Mouse (Mus musculus): Measurements from ENCODE around the gene Nckipsd. TPM values are rescaled to one million over a fixed set of nuclear protein-coding genes. Genes with fewer than 3 reads are reported as not detected.

The Nckipsd gene
- polyA plus RNA-seq, 1 experiment from 2014 or later: 13.6 TPM

DNA sequence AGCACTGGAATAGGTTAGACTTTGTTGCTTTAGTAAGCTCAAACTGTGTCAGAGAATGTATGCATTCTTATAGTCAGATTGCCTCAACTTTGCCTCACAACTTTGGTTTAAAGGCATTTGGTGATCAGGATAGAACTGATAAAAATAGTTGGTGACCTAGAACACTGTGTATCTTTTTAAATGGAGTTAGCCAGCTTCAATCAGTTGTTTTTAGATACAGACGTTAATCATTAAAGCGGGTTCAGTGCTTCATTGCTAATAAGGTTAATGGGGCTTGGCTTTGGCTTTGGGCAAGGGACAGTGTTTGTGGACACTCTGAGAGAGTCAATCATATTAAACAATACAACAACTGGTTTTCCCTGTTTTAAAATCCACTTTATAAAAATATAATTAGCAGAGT, 12.9 kb upstream of the Nckipsd start:
- ATAC-seq (no peak), DNase-seq (ENCODE audit: low spot score) (no peak)
- Histone ChIP-seq H3K36me3 (ENCODE audit: control insufficient read depth, insufficient read depth, low read length) (peaks cover 50% of the 10 kb centered on the region), H3K9me3 (replicated peaks; ENCODE audit: control insufficient read depth, low read length) (no peaks in the 10 kb centered on the region), H3K4me3 (ENCODE audit: low read depth, low read length) (no peak overlapping the region), H3K27me3 (replicated peaks; ENCODE audit: control insufficient read depth, insufficient read depth, low read length) (no peaks in the 10 kb centered on the region), H3K4me2 (ENCODE audit: low read length) (no peak overlapping the region), H3K27ac (ENCODE audit: low read depth, low read length) (no peak overlapping the region), H3K9ac (ENCODE audit: low read length) (no peak overlapping the region), H3K4me1 (ENCODE audit: control insufficient read depth, insufficient read depth, low read length) (peaks cover 34% of the 10 kb centered on the region)
- 39% methylated on average over 2 of the region's 2 CpGs for WGBS

DNA sequence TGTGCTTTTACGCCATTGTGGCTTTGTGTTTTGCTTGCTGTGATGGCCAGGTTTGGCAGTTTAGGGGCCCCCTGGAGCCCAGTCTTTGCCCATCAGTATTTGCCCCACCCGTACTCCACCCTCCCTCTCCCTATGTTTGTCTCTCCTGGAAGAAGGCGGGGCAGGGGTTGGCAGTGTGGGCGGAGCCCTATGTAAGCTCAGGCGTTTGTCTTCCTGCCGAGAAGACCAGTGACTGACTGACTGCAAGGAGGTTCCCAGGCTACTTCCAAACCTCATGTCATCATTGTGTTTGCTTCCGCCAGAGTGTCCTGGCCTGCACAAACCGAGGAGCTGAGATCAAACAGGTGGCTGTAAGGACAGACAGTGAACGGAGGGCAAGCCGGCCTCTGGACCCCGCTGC, 12.4 kb upstream of the Nckipsd start:
- Histone ChIP-seq H3K9me3 (replicated peaks; ENCODE audit: control insufficient read depth, low read length) (no peaks in the 10 kb centered on the region), H3K4me3 (ENCODE audit: low read depth, low read length) (no peak overlapping the region), H3K36me3 (ENCODE audit: control insufficient read depth, insufficient read depth, low read length) (peaks cover 54% of the 10 kb centered on the region), H3K9ac (ENCODE audit: low read length) (peak overlapping the region; percentile 32), H3K4me2 (ENCODE audit: low read length) (peak overlapping the region; percentile 26), H3K27ac (ENCODE audit: low read depth, low read length) (0 out of 2 replicates have a peak overlapping the region, but pooled peaks have one; percentile 39), H3K27me3 (replicated peaks; ENCODE audit: control insufficient read depth, insufficient read depth, low read length) (no peaks in the 10 kb centered on the region), H3K4me1 (ENCODE audit: control insufficient read depth, insufficient read depth, low read length) (peaks cover 34% of the 10 kb centered on the region)
- 33% methylated on average over 11 of the region's 11 CpGs for WGBS
- DNase-seq (ENCODE audit: low spot score): no peak
- peak; percentile 59; the same call in 1 of the 2 replicates for ATAC-seq

DNA sequence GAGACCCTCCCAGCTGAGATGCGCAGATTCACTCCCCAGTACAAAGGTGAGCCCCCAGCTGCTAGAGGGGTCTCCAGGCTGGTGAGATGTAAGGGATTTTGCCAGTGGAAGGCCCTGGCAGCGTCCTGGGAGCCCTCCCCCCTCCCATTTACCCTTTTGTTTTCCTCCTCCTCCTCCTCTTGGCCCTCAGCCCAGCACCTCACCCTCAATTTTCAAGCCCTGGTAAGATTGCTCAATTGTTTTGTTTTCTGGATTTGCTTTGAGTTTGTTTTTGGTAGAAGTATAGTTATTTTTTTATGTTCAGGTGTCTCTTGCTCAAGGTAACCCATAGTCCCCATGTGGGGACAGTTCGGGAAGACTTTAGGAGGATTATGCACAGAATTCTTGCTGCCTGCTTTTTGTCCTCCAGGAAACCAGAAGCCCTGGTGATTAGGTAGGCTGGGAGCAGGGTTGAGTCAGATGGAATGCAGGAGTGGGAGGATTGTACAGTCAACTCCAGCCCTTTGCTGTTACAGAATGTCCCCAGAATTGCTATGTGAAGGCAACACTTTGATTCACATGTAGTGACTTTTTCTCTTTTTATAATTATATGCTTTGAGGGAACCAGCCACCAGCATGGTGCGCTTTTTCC, 11.7 kb upstream of the Nckipsd start:
- peak; percentile 22; the same call in 1 of the 2 replicates for ATAC-seq
- H3K27ac ChIP-seq (ENCODE audit: low read depth, low read length): no peak overlapping the region
- peaks cover 34% of the 10 kb centered on the region for H3K4me1 ChIP-seq (ENCODE audit: control insufficient read depth, insufficient read depth, low read length)
- H3K9ac ChIP-seq (ENCODE audit: low read length): peak overlapping the region; percentile 32; the same call in 1 of the 2 replicates
- peak overlapping the region; percentile 26; the same call in 1 of the 2 replicates for H3K4me2 ChIP-seq (ENCODE audit: low read length)
- no peak overlapping the region for H3K4me3 ChIP-seq (ENCODE audit: low read depth, low read length)
- peak; percentile 24 for DNase-seq (ENCODE audit: low spot score)
- H3K9me3 ChIP-seq (replicated peaks; ENCODE audit: control insufficient read depth, low read length): no peaks in the 10 kb centered on the region
- WGBS: 38% methylated on average over 4 of the region's 4 CpGs
- H3K27me3 ChIP-seq (replicated peaks; ENCODE audit: control insufficient read depth, insufficient read depth, low read length): no peaks in the 10 kb centered on the region
- H3K36me3 ChIP-seq (ENCODE audit: control insufficient read depth, insufficient read depth, low read length): peaks cover 61% of the 10 kb centered on the region

GRCm38 (mm10) chr9:108797477-108797876, 10.7 kb upstream of the Nckipsd start:
- H3K27ac ChIP-seq (ENCODE audit: low read depth, low read length): no peak overlapping the region
- H3K4me1 ChIP-seq (ENCODE audit: control insufficient read depth, insufficient read depth, low read length): peaks cover 31% of the 10 kb centered on the region
- DNase-seq (ENCODE audit: low spot score): no peak
- 81% methylated on average over 7 of the region's 7 CpGs for WGBS
- H3K36me3 ChIP-seq (ENCODE audit: control insufficient read depth, insufficient read depth, low read length): peaks cover 71% of the 10 kb centered on the region
- no peaks in the 10 kb centered on the region for H3K9me3 ChIP-seq (replicated peaks; ENCODE audit: control insufficient read depth, low read length)
- no peak for ATAC-seq
- no peak overlapping the region for H3K9ac ChIP-seq (ENCODE audit: low read length)
- H3K4me2 ChIP-seq (ENCODE audit: low read length): no peak overlapping the region
- no peak overlapping the region for H3K4me3 ChIP-seq (ENCODE audit: low read depth, low read length)
- no peaks in the 10 kb centered on the region for H3K27me3 ChIP-seq (replicated peaks; ENCODE audit: control insufficient read depth, insufficient read depth, low read length)

DNA sequence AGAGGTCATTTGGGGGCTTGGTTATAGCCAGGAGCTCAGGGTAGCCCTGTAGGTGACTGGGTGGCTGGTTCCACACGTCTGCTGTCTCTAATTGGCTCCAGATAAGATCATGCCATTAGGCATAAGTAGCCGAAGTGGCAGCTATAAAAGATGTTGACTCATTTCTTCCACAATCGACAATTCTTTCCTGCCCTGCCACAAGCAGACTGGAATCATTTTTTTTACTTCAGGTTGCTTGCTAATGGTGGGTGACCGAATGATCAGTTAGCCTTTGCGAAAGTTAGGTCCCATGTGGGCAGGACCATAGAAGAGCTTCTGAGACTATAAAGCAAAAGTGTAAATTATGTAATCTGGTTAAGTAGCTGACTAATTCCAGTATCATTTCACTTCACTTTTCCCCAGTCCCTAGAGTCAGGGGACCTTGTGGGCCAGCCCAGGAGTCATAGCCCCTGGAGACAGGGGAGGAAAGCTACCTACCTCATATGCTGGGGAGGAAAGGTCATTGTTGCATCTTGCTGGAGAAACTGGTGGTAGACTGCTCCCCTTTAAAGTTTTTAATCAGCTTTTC, 9.6 kb upstream of the Nckipsd start:
- Histone ChIP-seq H3K4me1 (ENCODE audit: control insufficient read depth, insufficient read depth, low read length) (peaks cover 26% of the 10 kb centered on the region), H3K9ac (ENCODE audit: low read length) (no peak overlapping the region), H3K36me3 (ENCODE audit: control insufficient read depth, insufficient read depth, low read length) (peaks cover 79% of the 10 kb centered on the region), H3K27me3 (replicated peaks; ENCODE audit: control insufficient read depth, insufficient read depth, low read length) (no peaks in the 10 kb centered on the region), H3K9me3 (replicated peaks; ENCODE audit: control insufficient read depth, low read length) (no peaks in the 10 kb centered on the region), H3K4me3 (ENCODE audit: low read depth, low read length) (no peak overlapping the region), H3K4me2 (ENCODE audit: low read length) (no peak overlapping the region), H3K27ac (ENCODE audit: low read depth, low read length) (no peak overlapping the region)
- ATAC-seq (no peak), DNase-seq (ENCODE audit: low spot score) (no peak)
- WGBS: 85% methylated on average over 5 of the region's 5 CpGs

DNA sequence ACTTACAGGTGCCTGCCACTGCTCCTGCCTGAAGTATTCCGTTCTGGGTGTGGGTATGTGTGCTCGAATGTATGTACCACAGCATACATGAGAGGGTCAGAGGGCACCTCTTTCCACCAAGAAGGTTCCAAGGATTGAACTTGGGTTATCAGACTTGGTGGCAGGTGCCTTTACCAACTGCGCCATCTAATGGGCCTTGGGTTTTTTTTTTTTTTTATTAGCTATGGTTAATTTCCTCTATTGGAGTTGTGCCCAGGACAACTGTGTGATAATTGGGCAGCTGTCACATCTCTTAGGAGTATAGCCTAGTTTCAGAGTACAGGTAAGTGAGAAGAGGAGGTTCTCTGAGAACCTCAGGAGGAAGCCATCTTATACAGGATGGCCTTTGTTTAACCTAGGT, 8.6 kb upstream of the Nckipsd start:
- H3K4me2 ChIP-seq (ENCODE audit: low read length): no peak overlapping the region
- 85% methylated on average over 3 of the region's 3 CpGs for WGBS
- ATAC-seq (no peak), DNase-seq (ENCODE audit: low spot score) (no peak)
- no peaks in the 10 kb centered on the region for H3K9me3 ChIP-seq (replicated peaks; ENCODE audit: control insufficient read depth, low read length)
- no peaks in the 10 kb centered on the region for H3K27me3 ChIP-seq (replicated peaks; ENCODE audit: control insufficient read depth, insufficient read depth, low read length)
- H3K4me1 ChIP-seq (ENCODE audit: control insufficient read depth, insufficient read depth, low read length): peaks cover 20% of the 10 kb centered on the region
- H3K4me3 ChIP-seq (ENCODE audit: low read depth, low read length): no peak overlapping the region
- H3K27ac ChIP-seq (ENCODE audit: low read depth, low read length): no peak overlapping the region
- no peak overlapping the region for H3K9ac ChIP-seq (ENCODE audit: low read length)
- H3K36me3 ChIP-seq (ENCODE audit: control insufficient read depth, insufficient read depth, low read length): peaks cover 84% of the 10 kb centered on the region

- DNase-seq (ENCODE audit: low spot score): no peak
- no peak overlapping the region for H3K4me3 ChIP-seq (ENCODE audit: low read depth, low read length)
- H3K9me3 ChIP-seq (replicated peaks; ENCODE audit: control insufficient read depth, low read length): no peaks in the 10 kb centered on the region
- WGBS: 85% methylated on average over 8 of the region's 8 CpGs
- peaks cover 6% of the 10 kb centered on the region for H3K4me1 ChIP-seq (ENCODE audit: control insufficient read depth, insufficient read depth, low read length)
- no peaks in the 10 kb centered on the region for H3K27me3 ChIP-seq (replicated peaks; ENCODE audit: control insufficient read depth, insufficient read depth, low read length)
- ATAC-seq: no peak
- peaks cover 65% of the 10 kb centered on the region for H3K36me3 ChIP-seq (ENCODE audit: control insufficient read depth, insufficient read depth, low read length)
- H3K4me2 ChIP-seq (ENCODE audit: low read length): no peak overlapping the region
- no peak overlapping the region for H3K9ac ChIP-seq (ENCODE audit: low read length)
- no peak overlapping the region for H3K27ac ChIP-seq (ENCODE audit: low read depth, low read length)
Measured at GRCm38 (mm10) chr9:108805768-108806167, 2.4 kb upstream of the Nckipsd start.

DNA sequence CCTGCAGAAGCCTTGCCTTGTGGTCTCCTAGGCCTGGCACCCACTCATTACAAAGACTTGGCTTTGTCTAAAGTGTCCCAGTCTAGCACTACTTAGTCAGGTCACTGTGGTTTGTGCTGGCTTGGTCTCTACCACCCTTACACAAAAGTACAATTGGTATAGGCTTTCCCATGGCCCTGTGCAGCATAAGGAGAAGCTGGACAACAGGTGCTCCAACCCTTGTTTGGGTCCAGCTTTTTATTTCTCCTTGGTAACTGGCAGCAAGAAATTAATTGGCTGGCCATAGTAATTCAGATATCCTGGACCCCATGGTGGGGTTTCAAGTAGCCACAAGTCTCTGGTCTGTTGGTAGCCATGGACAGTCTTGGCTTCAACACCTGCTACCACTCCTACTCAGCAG, 1.8 kb upstream of the Nckipsd start:
- H3K4me1 ChIP-seq (ENCODE audit: control insufficient read depth, insufficient read depth, low read length): peaks cover 6% of the 10 kb centered on the region
- no peak overlapping the region for H3K9ac ChIP-seq (ENCODE audit: low read length)
- no peak overlapping the region for H3K27ac ChIP-seq (ENCODE audit: low read depth, low read length)
- H3K4me2 ChIP-seq (ENCODE audit: low read length): no peak overlapping the region
- DNase-seq (ENCODE audit: low spot score): no peak
- no peak overlapping the region for H3K4me3 ChIP-seq (ENCODE audit: low read depth, low read length)
- H3K36me3 ChIP-seq (ENCODE audit: control insufficient read depth, insufficient read depth, low read length): peaks cover 60% of the 10 kb centered on the region
- no peak for ATAC-seq
- no peaks in the 10 kb centered on the region for H3K27me3 ChIP-seq (replicated peaks; ENCODE audit: control insufficient read depth, insufficient read depth, low read length)
- H3K9me3 ChIP-seq (replicated peaks; ENCODE audit: control insufficient read depth, low read length): no peaks in the 10 kb centered on the region

GRCm38 (mm10) chr9:108806831-108807230, 1.3 kb upstream of the Nckipsd start:
- peaks cover 6% of the 10 kb centered on the region for H3K4me1 ChIP-seq (ENCODE audit: control insufficient read depth, insufficient read depth, low read length)
- no peak overlapping the region for H3K4me3 ChIP-seq (ENCODE audit: low read depth, low read length)
- DNase-seq (ENCODE audit: low spot score) (no peak), ATAC-seq (no peak)
- WGBS: 94% methylated on average over 1 of the region's 1 CpGs
- H3K9me3 ChIP-seq (replicated peaks; ENCODE audit: control insufficient read depth, low read length): no peaks in the 10 kb centered on the region
- H3K27ac ChIP-seq (ENCODE audit: low read depth, low read length): no peak overlapping the region
- no peak overlapping the region for H3K4me2 ChIP-seq (ENCODE audit: low read length)
- H3K9ac ChIP-seq (ENCODE audit: low read length): no peak overlapping the region
- no peaks in the 10 kb centered on the region for H3K27me3 ChIP-seq (replicated peaks; ENCODE audit: control insufficient read depth, insufficient read depth, low read length)
- H3K36me3 ChIP-seq (ENCODE audit: control insufficient read depth, insufficient read depth, low read length): peaks cover 60% of the 10 kb centered on the region
